Mouse (Mus musculus) myocyte (in vitro differentiated cells): ENCODE measurements around the gene Acsbg1. TPM values are rescaled to one million over a fixed set of nuclear protein-coding genes. Genes with fewer than 3 reads are reported as not detected.

Source experiments
- H3K27me3 ChIP-seq: one replicate; pipeline ENCODE4 v1.6.1; 2011; ENCODE audit not compliant: control insufficient read depth, insufficient read depth, insufficient read length
- H3K36me3 ChIP-seq: one replicate; pipeline ENCODE4 v1.6.1; 2011; ENCODE audit not compliant: control insufficient read depth, insufficient read depth
- H3K4me2 ChIP-seq: one replicate; pipeline ENCODE4 v1.6.1; 2011; ENCODE audit warnings: low read depth, control low read depth
- H3K4me3 ChIP-seq: one replicate; pipeline ENCODE4 v1.5.1; 2011; ENCODE audit warnings: mild to moderate bottlenecking, control low read depth, moderate library complexity
- H3K79me2 ChIP-seq: one replicate; pipeline ENCODE4 v1.6.1; 2011; ENCODE audit not compliant: control insufficient read depth, insufficient read depth
- H3ac ChIP-seq: one replicate; pipeline ENCODE4 v1.6.1; 2011; ENCODE audit not compliant: control insufficient read depth, insufficient read length
- CEBPB ChIP-seq: IDR thresholded peaks from 2 replicates; pipeline ENCODE4 v1.6.1; 2011; ENCODE audit warnings: mild to moderate bottlenecking, moderate library complexity; ENCODE audit not compliant: poor library complexity, insufficient read depth, severe bottlenecking
- E2F4 ChIP-seq: IDR thresholded peaks from one replicate; pipeline ENCODE4 v1.6.1; 2011; ENCODE audit warnings: mild to moderate bottlenecking, control low read depth, moderate library complexity; ENCODE audit not compliant: insufficient read depth
- MAX ChIP-seq: IDR thresholded peaks from one replicate; pipeline ENCODE4 v1.6.1; 2011; ENCODE audit warnings: low read depth, mild to moderate bottlenecking, control low read depth
- MYOD1 ChIP-seq, 3 experiments: IDR thresholded peaks; one replicate each; pipeline ENCODE4 v1.6.1; 2011; ENCODE audit warnings: control low read depth in 2 of 3, low read depth in 2 of 3, mild to moderate bottlenecking in 2 of 3, moderate library complexity in 1 of 3; ENCODE audit not compliant: insufficient read length in 2 of 3, control insufficient read depth in 1 of 3
- MYOG ChIP-seq, 3 experiments: IDR thresholded peaks; one replicate each; pipeline ENCODE4 v1.6.1; 2011; ENCODE audit warnings: control low read depth in 2 of 3, low read depth in 2 of 3, mild to moderate bottlenecking in 2 of 3; ENCODE audit not compliant: insufficient read length in 2 of 3, control insufficient read depth in 1 of 3, insufficient read depth in 1 of 3
- POLR2A ChIP-seq: IDR thresholded peaks from one replicate; pipeline ENCODE4 v1.6.1; 2011; ENCODE audit warnings: low read depth, mild to moderate bottlenecking, control low read depth, moderate library complexity; ENCODE audit not compliant: insufficient read length
- POLR2AphosphoS2 ChIP-seq: IDR thresholded peaks from one replicate; pipeline ENCODE4 v1.6.1; 2011; ENCODE audit warnings: low read depth, control low read depth; ENCODE audit not compliant: insufficient read length
- REST ChIP-seq: IDR thresholded peaks from one replicate; pipeline ENCODE4 v1.6.1; 2011; ENCODE audit warnings: mild to moderate bottlenecking, control low read depth, moderate library complexity; ENCODE audit not compliant: insufficient read depth, insufficient read length
- SRF ChIP-seq: IDR thresholded peaks from one replicate; pipeline ENCODE4 v1.6.1; 2011; ENCODE audit warnings: low read depth; ENCODE audit not compliant: control insufficient read depth, insufficient read length
- TCF12 ChIP-seq: IDR thresholded peaks from one replicate; pipeline ENCODE4 v1.6.1; 2011; ENCODE audit warnings: mild to moderate bottlenecking, control low read depth; ENCODE audit not compliant: poor library complexity, insufficient read depth, severe bottlenecking
- TCF3 ChIP-seq: IDR thresholded peaks from one replicate; pipeline ENCODE4 v1.6.1; 2011; ENCODE audit warnings: low read depth, control low read depth; ENCODE audit not compliant: insufficient read length
- USF1 ChIP-seq: IDR thresholded peaks from one replicate; pipeline ENCODE4 v1.6.1; 2011; ENCODE audit warnings: low read depth, mild to moderate bottlenecking, control low read depth, moderate library complexity
- polyA plus RNA-seq: library from polyadenylated mRNA; unstranded; fragments of >200 nt; fragmentation: generic; extraction: Trizol; gene quantifications from one replicate; pipeline ENCODE4 v1.2.1, GENCODE M21; 2012; ENCODE audit warnings: missing spikeins

The Acsbg1 gene
- polyA plus RNA-seq, 1 experiment: 48.0 TPM

DNA sequence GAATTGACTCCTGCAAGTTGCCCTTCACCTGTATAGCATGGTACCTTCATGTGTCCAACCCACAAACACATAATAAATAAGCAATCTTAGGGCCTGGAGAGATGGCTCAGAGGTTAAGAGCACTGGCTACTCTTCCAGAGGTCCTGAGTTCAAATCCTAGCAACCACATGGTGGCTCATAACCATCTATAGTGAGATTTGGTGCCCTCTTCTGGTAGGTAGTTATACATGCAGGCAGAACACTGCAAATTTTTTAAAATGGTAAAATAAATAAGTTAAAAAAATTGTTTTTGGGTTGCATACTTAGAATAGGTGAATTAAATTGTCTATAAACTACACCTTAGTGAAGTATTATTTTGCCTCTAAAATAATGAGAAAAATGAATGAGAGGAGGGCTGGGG lies 30.8 kb downstream of the Acsbg1 start:
- no peaks in the 10 kb centered on the region for H3K36me3 ChIP-seq
- TF ChIP-seq MAX: no peak
- no peak for TF ChIP-seq TCF12
- TF ChIP-seq E2F4: no peak
- no peak for TF ChIP-seq REST

DNA sequence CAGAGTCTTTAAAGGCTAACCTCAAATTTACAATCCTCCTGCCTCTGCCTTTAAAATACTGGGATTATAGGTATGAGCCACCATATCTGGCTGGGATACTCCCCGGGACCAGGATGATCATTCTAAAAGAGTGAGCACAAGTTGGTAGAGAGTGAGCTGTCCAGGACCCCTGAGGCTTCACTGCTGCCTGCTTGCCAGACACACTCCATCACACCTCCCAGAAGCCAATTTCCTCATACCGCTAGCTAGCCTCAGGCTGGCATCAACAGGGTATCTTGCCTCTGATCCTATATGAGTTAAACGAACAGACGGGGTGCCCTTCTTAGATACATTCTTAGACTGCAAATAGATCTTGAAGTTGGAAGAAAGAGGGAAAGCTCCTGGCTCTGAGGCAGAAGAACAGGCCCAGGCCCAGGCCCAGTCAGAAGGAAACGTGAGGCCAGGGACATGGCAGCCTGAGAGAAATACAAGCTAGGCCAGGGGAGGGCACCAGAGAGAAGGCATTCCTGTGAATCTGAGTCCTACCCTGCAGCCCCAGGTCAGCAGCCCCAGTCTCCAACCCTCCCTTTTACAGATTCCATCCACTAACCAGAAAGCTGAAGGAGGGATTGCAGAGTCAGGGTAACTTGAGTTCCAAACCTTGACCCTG lies 31.9 kb downstream of the Acsbg1 start:
- no peak overlapping the region for H3K4me2 ChIP-seq
- TF ChIP-seq MYOG (IDR thresholded peaks at IDR 0.05; ENCODE audit: control insufficient read depth in 1 of 3, insufficient read depth in 1 of 3, insufficient read length in 2 of 3, low read depth in 2 of 3) (no peak), E2F4 (no peak), TCF3 (no peak), CEBPB (no peak), REST (no peak), MYOD1 (IDR thresholded peaks at IDR 0.05; ENCODE audit: control insufficient read depth in 1 of 3, insufficient read length in 2 of 3, low read depth in 2 of 3) (no peak), POLR2A (no peak), MAX (no peak), USF1 (no peak), TCF12 (no peak), POLR2AphosphoS2 (no peak), SRF (no peak)
- no peaks in the 10 kb centered on the region for H3K36me3 ChIP-seq
- H3K79me2 ChIP-seq: peaks cover 19% of the 10 kb centered on the region
- no peak overlapping the region for H3K4me3 ChIP-seq
- no peak overlapping the region for H3ac ChIP-seq
- H3K27me3 ChIP-seq: no peaks in the 10 kb centered on the region

More for the DNA sequence above, 30.8 kb downstream of the Acsbg1 start:
- Histone ChIP-seq H3K79me2 (peaks cover 31% of the 10 kb centered on the region), H3K4me2 (no peak overlapping the region), H3K4me3 (no peak overlapping the region), H3K27me3 (no peaks in the 10 kb centered on the region), H3ac (no peak overlapping the region)

DNA sequence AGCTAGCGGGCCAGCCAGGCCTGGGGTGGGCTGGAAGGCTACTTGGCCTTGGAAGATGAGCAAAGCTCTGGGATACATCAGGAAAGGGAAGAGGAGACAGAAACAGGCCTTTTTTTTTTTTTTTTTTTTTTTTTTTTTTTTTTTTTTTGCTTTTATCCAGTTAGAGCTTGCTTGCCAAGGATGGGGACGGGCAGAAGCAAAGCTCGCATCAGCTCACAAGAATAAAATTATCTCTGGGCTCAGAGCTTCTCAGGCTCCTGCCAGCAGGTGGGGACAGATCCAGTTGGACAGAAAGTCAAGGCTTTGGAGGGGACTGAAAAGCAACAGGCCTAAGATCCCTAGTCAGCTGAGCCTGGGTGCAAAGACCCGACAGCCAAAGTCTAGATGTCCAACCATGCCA lies 32.9 kb downstream of the Acsbg1 start:
- Histone ChIP-seq H3K4me3 (no peak overlapping the region), H3K36me3 (no peaks in the 10 kb centered on the region)

DNA sequence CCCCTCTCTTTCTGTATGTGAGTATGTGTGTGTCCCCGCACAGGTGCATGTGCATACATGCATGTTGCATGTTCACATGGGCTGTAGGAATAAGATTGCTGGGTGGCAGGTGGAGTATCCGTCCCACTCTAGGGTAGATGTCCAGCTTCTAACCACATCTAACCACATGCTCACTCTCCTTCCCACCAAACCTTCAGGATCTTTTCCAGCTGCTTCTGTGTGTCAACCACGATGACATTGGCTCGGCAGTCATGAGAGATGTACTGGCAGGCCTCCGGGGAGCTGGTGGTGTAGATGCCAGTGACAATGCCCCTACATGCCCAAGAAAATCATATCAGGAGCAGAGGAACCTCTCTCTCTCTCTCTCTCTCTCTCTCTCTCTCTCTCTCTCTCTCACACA lies 34.4 kb downstream of the Acsbg1 start:
- no peaks in the 10 kb centered on the region for H3K27me3 ChIP-seq
- no peak overlapping the region for H3ac ChIP-seq
- no peaks in the 10 kb centered on the region for H3K36me3 ChIP-seq
- no peak overlapping the region for H3K4me2 ChIP-seq
- peaks cover 6% of the 10 kb centered on the region for H3K79me2 ChIP-seq
- no peak overlapping the region for H3K4me3 ChIP-seq
- TF ChIP-seq MYOD1 (IDR thresholded peaks at IDR 0.05; ENCODE audit: control insufficient read depth in 1 of 3, insufficient read length in 2 of 3, low read depth in 2 of 3) (peak; percentile 80 to 97 (median 93)), SRF (no peak), TCF12 (peak; percentile 35), CEBPB (no peak), REST (no peak), MYOG (IDR thresholded peaks at IDR 0.05; ENCODE audit: control insufficient read depth in 1 of 3, insufficient read depth in 1 of 3, insufficient read length in 2 of 3, low read depth in 2 of 3) (peak in 2 of 3 experiments; percentile 9 to 47)

More for the DNA sequence above, 32.9 kb downstream of the Acsbg1 start:
- Histone ChIP-seq H3ac (no peak overlapping the region), H3K79me2 (peaks cover 10% of the 10 kb centered on the region), H3K4me2 (no peak overlapping the region), H3K27me3 (no peaks in the 10 kb centered on the region)
- TF ChIP-seq SRF (no peak), TCF3 (no peak)

DNA sequence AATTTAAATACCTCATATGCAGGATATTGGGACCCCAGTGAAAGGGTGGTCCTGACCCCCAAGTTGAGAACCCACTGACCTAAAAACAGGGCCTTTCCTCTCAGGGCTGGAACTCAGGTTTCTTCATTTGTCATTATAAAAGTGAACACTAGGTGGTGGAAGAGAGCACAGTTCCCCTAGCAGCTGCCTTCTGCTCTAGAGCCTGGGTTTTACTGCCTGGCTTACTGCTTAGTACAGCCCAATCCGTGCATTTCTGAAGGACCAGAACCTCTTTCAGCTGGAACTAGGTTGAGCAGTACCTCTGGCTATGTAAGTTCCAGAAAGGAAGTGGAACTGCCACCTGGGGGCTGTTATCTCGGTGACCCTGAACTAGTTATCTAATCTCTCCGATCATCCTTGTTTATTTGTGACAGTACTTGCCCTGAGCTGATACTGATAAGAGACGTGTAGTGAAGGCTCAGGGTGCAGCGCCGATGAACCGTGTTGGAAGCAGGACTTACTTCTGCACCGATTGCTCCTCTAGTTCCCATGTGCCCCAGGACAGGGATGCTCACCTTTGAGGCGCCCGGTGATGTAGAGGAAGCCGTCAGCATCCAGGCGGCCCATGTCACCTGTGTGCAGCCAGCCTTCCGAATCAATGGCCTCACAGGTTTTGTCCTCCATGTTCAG lies 47.4 kb downstream of the Acsbg1 start:
- no peak for TF ChIP-seq POLR2AphosphoS2
- peak in 1 of 3 experiments; percentile 33 for TF ChIP-seq MYOG (IDR thresholded peaks at IDR 0.05; ENCODE audit: control insufficient read depth in 1 of 3, insufficient read depth in 1 of 3, insufficient read length in 2 of 3, low read depth in 2 of 3)
- Histone ChIP-seq H3K36me3 (no peaks in the 10 kb centered on the region), H3K4me2 (no peak overlapping the region), H3K27me3 (no peaks in the 10 kb centered on the region), H3K79me2 (no peaks in the 10 kb centered on the region), H3K4me3 (no peak overlapping the region), H3ac (no peak overlapping the region)
